Mouse (Mus musculus): ENCODE measurements around the gene Grem2. TPM values are rescaled to one million over a fixed set of nuclear protein-coding genes. Genes with fewer than 3 reads are reported as not detected.

The Grem2 gene
- total and polyA plus RNA-seq, 3 experiments: not detected

DNA sequence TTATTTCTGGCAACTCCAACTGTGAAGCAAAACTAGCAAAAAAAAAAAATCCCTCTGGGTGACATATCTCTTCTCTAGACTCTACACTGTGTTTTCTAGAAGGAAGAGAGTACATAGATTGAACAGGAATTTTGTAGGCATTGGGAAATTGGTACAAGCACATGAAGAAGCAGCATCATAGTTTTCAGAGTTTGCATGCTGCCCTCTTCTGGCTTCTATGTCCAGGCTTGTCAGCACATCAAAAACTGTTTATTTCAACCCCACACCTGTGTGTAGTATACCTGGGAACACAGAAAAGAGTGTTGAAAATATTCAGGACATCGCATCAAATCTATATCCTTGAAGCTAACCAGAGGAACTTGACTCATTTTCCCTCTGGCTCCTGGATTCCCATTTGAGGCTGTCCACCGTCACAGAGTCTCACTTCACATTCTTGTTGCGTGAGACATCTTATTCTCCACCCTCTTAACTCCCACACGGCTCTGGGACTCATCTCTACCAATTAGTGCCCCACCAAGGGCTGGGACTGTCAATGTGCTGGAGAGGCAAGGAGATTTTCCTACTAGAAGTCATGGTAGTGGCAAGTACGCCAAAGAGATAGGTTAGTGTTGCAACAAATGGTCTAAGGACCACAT is 3.3 kb downstream of the Grem2 start:
- Histone ChIP-seq H3K27ac (ENCODE audit: control insufficient read depth, low read depth, low read length) (no peak overlapping the region), H3K4me1 (ENCODE audit: control insufficient read depth in 1 of 2, insufficient read depth in 2 of 2, low read length in 2 of 2) (no peaks in the 10 kb centered on the region), H3K4me3 (ENCODE audit: control insufficient read depth in 1 of 2, insufficient read depth in 1 of 2, low read depth in 2 of 2, low read length in 2 of 2) (no peak overlapping the region), H3K27me3 (ENCODE audit: control insufficient read depth in 1 of 2, insufficient read depth in 2 of 2, low read length in 2 of 2) (no peaks in the 10 kb centered on the region), H3K36me3 (ENCODE audit: control insufficient read depth in 1 of 2, insufficient read depth in 2 of 2, low read length in 2 of 2) (no peaks in the 10 kb centered on the region), H3K9ac (ENCODE audit: control insufficient read depth, low read depth, low read length, poor library complexity, severe bottlenecking) (no peak overlapping the region), H3K9me3 (replicated peaks; ENCODE audit: insufficient read depth, low read length) (no peaks in the 10 kb centered on the region), H3K79me2 (ENCODE audit: control insufficient read depth, insufficient read depth, low read length, poor library complexity) (no peaks in the 10 kb centered on the region)
- no peak for DNase-seq (ENCODE audit: low read depth, low spot score)
- TF ChIP-seq MEF2A (IDR thresholded peaks at IDR 0.05; ENCODE audit: extremely low read depth, insufficient replicate concordance, low read depth, low read length, poor library complexity, severe bottlenecking) (no peak), HCFC1 (IDR thresholded peaks at IDR 0.05; ENCODE audit: low read depth, low read length) (no peak), USF2 (IDR thresholded peaks at IDR 0.05; ENCODE audit: borderline replicate concordance in 1 of 2, insufficient read depth in 1 of 2, low read depth in 1 of 2, low read length in 2 of 2) (no peak), RCOR1 (IDR thresholded peaks at IDR 0.05; ENCODE audit: low read depth, low read length) (no peak), CHD2 (IDR thresholded peaks at IDR 0.05; ENCODE audit: low read length) (no peak), MXI1 (IDR thresholded peaks at IDR 0.05; ENCODE audit: low read depth, low read length) (no peak), ELF1 (IDR thresholded peaks at IDR 0.05; ENCODE audit: low read depth, low read length) (no peak), ZKSCAN1 (IDR thresholded peaks at IDR 0.05; ENCODE audit: low read depth, low read length) (no peak), MAZ (IDR thresholded peaks at IDR 0.05; ENCODE audit: low read depth, low read length) (no peak), ZMIZ1 (IDR thresholded peaks at IDR 0.05; ENCODE audit: low read depth, low read length) (no peak), ZC3H11A (IDR thresholded peaks at IDR 0.05; ENCODE audit: low read depth, low read length) (no peak), CHD1 (IDR thresholded peaks at IDR 0.05; ENCODE audit: low read depth, low read length) (no peak), MAX (IDR thresholded peaks at IDR 0.05; ENCODE audit: low read length) (no peak), KAT2A (conservative IDR thresholded peaks at IDR 0.05; ENCODE audit: low read depth, low read length) (no peak), MYC (IDR thresholded peaks at IDR 0.05; ENCODE audit: low read depth, low read length) (no peak), TAL1 (IDR thresholded peaks at IDR 0.05; ENCODE audit: low read length) (no peak), GATA1 (IDR thresholded peaks at IDR 0.05; ENCODE audit: low read depth, low read length) (no peak), SIN3A (IDR thresholded peaks at IDR 0.05; ENCODE audit: low read length) (no peak), POLR2A (IDR thresholded peaks at IDR 0.05; ENCODE audit: control insufficient read depth in 1 of 2, insufficient read depth in 1 of 2, low read depth in 1 of 2, low read length in 2 of 2, poor library complexity in 1 of 2) (no peak)

GRCm38 (mm10) chr1:174909834-174910233 is 11.8 kb downstream of the Grem2 start:
- TF ChIP-seq ZKSCAN1 (IDR thresholded peaks at IDR 0.05; ENCODE audit: low read depth, low read length) (no peak), USF1 (IDR thresholded peaks at IDR 0.05; ENCODE audit: low read depth, low read length) (no peak), EP300 (IDR thresholded peaks at IDR 0.05; ENCODE audit: low read depth in 1 of 2, low read length in 2 of 2) (no peak), ELF1 (IDR thresholded peaks at IDR 0.05; ENCODE audit: low read depth, low read length) (no peak), MYB (IDR thresholded peaks at IDR 0.05; ENCODE audit: low read depth, low read length) (no peak), ZC3H11A (IDR thresholded peaks at IDR 0.05; ENCODE audit: low read depth, low read length) (no peak), TBP (IDR thresholded peaks at IDR 0.05; ENCODE audit: low read depth, low read length) (no peak), ETS1 (IDR thresholded peaks at IDR 0.05; ENCODE audit: low read depth, low read length) (no peak), POLR2AphosphoS2 (IDR thresholded peaks at IDR 0.05; ENCODE audit: low read length) (no peak), SMC3 (IDR thresholded peaks at IDR 0.05; ENCODE audit: low read depth, low read length) (no peak)
- no peak for DNase-seq (ENCODE audit: low read depth, low spot score)

More at GRCm38 (mm10) chr1:174909834-174910233, 11.8 kb downstream of the Grem2 start:
- H3K36me3 ChIP-seq (ENCODE audit: control insufficient read depth in 1 of 2, insufficient read depth in 2 of 2, low read length in 2 of 2): no peaks in the 10 kb centered on the region
- no peaks in the 10 kb centered on the region for H3K9me3 ChIP-seq (replicated peaks; ENCODE audit: insufficient read depth, low read length)
- no peak overlapping the region for H3K9ac ChIP-seq (ENCODE audit: control insufficient read depth, low read depth, low read length, poor library complexity, severe bottlenecking)
- H3K4me3 ChIP-seq (ENCODE audit: control insufficient read depth in 1 of 2, insufficient read depth in 1 of 2, low read depth in 2 of 2, low read length in 2 of 2): no peak overlapping the region
- H3K79me2 ChIP-seq (ENCODE audit: control insufficient read depth, insufficient read depth, low read length, poor library complexity): no peaks in the 10 kb centered on the region
- no peaks in the 10 kb centered on the region for H3K27me3 ChIP-seq (ENCODE audit: control insufficient read depth in 1 of 2, insufficient read depth in 2 of 2, low read length in 2 of 2)
- no peak overlapping the region for H3K27ac ChIP-seq (ENCODE audit: control insufficient read depth, low read depth, low read length)
- H3K4me1 ChIP-seq (ENCODE audit: control insufficient read depth in 1 of 2, insufficient read depth in 2 of 2, low read length in 2 of 2): no peaks in the 10 kb centered on the region

Measured in MEL (cell line).